Mouse (Mus musculus) thymus, postnatal 10 days (tissue): ENCODE data around the gene Dntt.
A peak's percentile ranks its signal among the peaks of the same experiment; 100 is the strongest.

Experiments
- DNase-seq, 2 experiments: peaks; one replicate each; pipeline ENCODE4 v3.0.0; 2021; ENCODE audit warnings: low spot score in 2 of 2

Dntt gene

DNA sequence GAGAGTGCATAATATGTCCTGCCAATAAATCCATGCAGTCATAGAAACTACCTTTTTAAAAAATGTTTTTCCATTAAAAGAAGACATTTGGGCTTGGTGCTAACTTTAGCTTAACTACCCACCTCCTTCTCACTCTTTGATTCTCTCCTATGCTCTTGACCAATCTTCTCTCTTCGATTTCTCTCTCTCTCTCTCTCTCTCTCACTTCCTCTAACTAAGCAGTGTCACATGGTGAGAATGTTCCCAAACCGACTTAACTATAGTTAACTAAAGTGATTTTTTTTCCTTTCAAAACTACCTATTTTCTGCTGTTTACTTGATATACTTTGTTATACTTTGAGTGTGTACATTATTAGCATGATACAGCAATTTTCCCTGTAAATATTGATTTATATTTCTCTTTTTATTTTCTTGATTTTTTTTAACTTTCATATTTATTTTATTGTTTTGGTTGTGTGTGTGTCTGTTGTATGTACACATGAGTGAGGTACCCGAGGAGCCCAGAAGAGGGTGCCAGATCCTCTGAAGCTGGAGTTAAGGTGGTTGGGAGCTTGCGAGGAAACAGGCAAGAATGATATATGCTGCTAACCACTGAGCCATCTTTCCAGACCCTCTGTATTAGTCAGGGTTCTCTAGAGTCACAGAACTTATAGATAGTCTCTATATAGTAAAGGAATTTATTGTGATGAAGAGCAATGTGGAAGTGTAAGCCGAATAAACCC lies 20.2 kb upstream of the Dntt start:
- no peak for DNase-seq

GRCm38 (mm10) chr19:41011676-41012075 lies 17.4 kb upstream of the Dntt start:
- DNase-seq, result no peak

DNA sequence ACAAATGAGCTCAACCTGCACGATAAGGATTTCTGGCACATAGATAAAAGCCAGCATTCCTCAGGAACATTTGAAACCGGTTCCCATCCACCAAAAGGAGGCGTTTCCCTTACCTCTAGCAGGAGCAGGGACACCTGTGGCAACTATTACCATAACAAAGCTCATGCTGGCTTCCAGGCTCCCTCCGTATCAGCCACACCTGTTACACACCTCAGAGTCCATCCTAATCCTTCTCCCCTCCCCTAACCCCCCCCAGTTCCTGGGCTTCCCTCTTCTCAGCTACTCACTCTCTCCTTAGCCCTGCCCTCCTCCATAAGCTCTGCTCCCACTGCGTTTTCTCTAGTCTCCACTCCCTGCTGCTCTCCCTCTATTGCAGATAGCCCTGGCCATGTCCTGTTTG lies 15.5 kb upstream of the Dntt start:
- DNase-seq, result no peak

DNA sequence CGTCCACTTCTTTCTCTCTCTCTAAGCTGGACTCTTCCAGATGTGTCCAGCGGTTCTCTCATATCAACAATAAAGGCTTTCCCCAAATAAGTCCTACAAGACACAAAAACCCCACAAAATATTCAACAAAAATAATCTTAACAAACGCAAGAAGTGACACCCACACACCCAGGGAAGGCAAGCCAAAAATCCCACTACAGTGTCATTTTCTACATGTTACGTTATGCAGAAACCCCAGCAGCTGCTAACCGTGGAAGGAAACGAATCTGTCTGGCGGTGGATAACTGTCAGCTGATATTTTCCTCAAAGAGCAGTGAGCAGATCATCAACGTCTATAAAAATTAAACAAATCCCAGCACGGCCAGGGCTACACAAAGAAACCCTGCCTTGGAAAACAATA lies 15.1 kb upstream of the Dntt start:
- DNase-seq, result peak in 1 of 2 experiments; percentile 22

DNA sequence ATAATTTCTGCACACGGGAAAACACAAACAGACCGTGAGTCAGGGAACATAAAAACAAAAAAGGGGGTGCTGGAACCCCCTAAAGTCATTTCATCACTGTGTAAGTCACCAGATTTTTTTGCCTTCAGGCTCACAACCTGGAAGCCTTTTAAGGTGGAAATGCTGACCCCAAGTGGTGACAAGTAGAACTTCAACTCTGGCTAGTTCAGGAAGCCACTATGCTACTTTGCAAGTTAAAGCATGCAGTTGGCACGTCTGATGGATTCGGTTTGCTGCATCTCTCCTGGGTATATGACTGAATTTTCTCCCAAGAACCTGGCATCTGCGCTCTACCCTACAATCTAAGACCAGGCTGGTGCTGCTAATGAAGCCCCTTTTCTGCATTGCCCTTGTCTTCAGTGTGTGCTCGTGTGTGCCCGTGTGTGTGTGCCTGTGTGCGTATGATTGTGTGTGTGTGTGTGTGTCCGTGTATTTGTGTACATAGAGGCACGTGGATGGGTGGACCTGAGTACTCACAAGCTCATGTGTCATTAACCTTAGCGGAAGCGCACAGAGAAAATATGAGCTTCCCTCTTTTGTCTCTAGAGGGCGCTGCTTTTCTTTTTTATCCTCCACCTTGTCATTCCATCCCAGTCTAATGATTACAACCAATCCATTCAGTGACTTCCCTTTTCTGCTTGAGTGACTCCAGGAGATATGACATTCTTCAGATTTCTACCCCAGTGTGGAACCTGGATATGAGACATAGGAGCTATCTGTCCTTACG lies 12.9 kb upstream of the Dntt start:
- peak; percentile 75 to 84 for DNase-seq

- peak in 1 of 2 experiments; percentile 57 for DNase-seq
Measured at GRCm38 (mm10) chr19:41019164-41019675, 9.9 kb upstream of the Dntt start.

DNA sequence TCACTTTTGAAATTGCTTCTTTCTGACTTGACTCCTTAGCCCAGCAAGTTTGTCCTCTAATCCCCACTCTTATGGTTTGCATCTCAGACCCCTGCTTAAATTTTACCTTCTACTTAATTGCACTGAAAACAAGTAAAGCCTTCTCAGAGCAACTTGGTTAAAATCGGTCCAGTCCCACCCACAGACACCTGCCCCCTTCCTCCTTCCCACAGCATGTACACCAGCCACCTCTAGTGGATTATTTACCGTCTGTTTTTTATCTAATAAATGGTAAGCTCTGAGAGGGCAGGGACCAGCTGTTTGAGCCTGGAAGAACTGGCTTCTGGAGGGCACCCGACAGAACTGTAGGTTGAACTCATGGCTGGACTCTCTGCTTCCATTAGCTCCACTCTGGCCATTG lies 8.5 kb upstream of the Dntt start:
- DNase-seq, result peak in 1 of 2 experiments; percentile 26

- peak; percentile 69 to 81 for DNase-seq
Measured at GRCm38 (mm10) chr19:41022244-41022643, 6.8 kb upstream of the Dntt start.

GRCm38 (mm10) chr19:41026551-41026950 lies 2.5 kb upstream of the Dntt start:
- peak; percentile 31 to 32 for DNase-seq

GRCm38 (mm10) chr19:41027024-41027423 lies 2.1 kb upstream of the Dntt start:
- peak; percentile 54 to 66 for DNase-seq

DNA sequence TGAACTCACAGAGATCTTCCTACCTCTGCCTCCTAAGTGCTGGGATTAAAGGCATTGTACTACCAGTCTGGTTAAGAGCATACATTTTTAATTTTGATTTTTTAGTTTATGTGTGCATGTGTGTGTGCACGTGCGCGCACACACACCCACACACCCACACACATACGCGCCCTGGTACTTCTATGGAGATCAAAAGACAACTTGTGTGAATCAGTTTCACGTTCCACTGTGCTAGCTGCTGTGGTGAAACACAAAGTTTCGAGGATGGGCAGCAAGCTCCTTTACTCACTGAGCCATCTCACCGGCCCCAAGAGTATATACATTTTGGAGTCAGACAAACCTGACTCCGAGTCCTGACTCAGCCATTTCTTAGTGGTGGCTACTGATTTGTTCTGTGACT lies 1.5 kb upstream of the Dntt start:
- peak; percentile 19 to 29 for DNase-seq

DNA sequence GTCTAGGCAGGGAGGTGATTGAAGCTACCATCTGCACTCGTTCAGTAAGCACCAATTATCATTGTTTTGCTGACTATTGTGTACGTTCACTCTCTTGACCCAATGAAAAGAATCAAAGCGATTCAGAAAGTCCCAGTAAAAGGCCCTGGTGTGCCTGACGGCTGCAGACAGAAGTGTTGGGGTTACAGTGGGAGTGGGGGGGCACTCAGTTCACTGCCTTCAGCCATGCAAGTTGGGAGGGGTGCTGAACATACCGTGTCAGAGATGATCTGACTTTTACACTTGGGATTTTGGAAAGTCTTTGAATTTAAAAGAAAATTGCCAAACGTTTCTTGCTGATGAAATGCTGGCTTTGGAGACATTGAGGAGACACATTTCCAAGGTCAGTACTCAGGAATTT lies 1.1 kb downstream of the Dntt start:
- DNase-seq, result peak in 1 of 2 experiments; percentile 66

DNA sequence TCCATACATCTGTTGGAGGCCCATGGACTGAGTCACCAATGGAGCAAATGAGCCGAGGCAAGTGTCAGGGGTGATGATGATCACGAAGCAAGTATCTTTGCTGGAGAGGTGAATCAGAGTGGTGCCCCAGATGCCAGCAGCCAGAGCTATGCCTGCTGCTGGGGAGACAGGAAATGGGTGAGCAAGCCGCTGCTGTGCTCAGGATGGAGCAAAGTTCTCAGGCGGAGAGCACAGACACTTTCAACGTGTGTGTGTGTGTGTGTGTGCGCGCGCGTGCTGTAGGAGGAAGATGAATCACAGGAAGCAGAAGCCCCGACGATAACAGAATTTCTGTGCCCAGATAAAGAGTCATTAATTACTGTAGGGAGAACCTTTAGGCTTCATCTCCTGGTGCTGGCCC lies 1.9 kb downstream of the Dntt start:
- DNase-seq, result peak; percentile 75 to 76

DNA sequence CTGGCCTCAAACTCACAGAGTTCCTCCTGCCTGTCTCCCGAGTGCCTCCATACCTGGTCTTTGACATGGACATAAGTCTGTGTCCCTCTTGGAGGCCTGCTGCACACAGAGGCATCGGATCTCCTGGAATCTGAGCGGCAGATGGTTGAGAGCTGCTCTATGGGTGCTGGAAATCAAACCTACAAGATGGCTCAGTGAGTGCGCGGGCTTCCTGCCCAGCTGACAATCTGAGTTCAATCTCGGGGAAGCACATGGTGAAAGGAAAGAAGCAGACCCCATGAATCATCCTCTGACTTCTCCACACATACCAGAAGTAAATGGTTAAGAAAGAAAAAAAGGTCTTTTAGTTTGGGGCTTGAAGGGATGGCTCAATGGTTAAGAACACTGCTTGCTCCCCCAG lies 2.8 kb downstream of the Dntt start:
- peak in 1 of 2 experiments; percentile 36 for DNase-seq

DNA sequence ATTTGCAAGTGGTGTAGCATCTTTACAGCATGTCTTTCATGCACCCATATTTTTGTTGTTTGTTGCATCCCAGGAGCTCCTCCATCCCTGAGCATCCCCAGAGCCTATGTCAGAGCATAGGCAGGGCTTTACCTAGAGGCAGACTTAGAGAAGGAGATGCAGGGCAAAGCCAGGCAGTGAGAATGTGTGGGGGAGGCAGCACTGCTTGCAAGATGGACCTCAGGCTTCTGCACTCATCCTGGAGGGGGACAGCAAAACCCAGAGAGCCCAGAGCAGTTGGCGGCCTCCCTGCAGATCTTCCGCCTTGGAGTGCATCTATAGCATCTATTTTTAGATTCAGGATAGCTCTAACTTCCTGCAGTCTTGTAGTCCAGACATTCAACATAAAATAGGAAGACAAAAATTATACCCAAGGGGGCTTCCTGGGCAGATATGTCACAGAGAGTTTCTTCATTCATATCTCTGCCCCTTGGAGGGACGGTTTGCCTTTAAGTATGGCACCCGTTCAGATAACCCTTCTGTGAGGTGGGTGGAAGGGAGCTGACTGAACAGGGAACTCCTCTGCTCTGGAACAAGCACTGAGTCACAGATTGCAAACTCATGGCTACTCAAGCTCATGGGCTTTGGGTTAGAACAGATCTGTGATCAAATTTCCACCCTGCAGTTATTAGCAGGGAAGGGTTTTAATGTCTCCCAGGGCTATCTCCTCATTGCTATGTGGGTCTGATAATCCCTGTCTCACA lies 6.9 kb downstream of the Dntt start:
- no peak for DNase-seq

- DNase-seq, result peak; percentile 79 to 80
Measured at GRCm38 (mm10) chr19:41039110-41039509, 10.0 kb downstream of the Dntt start.

GRCm38 (mm10) chr19:41045091-41045770 lies 16.2 kb downstream of the Dntt start:
- DNase-seq, result no peak

DNA sequence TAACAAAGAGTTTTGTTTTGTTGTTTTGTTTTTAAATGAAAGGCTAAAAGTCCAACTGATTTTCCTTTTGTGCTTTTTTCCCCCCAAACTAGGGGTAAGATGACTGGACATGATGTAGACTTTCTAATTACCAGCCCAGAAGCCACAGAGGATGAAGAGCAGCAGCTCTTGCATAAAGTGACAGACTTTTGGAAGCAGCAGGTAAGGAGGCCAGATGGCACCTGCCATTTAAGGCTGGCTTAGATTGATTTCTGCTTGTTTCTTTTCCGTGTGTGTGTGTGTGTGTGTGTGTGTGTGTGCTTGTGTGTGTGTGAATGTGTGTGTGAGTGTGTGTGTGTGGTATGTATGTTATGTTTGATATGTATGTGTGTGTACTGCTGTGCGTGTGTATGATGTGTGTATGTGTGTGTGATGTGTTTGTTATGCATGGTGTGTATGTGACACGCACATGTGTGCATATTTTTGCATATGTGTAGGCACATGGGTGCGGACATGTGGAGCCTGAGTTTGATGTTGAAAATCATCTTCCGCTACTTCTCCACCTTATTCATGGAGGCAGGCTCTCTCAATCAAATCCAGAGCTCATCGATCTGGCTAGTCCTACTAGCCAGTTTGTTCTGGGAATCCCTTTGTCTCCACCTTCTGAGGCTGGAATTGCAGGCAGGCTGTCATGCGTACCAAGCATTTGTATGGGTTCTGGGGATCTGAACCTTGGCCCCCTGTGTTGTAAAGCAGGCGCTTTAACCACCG lies 18.5 kb downstream of the Dntt start:
- DNase-seq, result no peak

DNA sequence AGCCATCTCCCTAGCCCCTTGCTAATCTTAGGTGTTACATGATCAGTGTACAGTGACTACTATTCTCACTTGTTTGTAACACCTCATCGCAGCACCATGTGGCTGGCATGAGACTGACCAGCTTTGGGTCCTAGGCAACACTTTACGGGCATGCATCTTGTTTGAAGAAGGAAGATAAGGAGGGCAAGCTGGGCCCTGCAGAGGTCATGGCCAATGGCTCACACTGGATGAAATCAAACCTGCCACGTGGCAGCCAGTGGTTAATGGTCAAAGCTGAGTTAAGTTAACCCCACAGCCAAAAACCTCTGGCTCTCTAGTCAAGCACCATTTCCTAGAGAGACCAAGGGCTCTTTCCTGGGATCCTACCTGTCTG lies 19.1 kb downstream of the Dntt start:
- DNase-seq, result no peak

- no peak for DNase-seq
Measured at GRCm38 (mm10) chr19:41051714-41052113, 22.6 kb downstream of the Dntt start.

- no peak for DNase-seq
Measured at GRCm38 (mm10) chr19:41052247-41052646, 23.2 kb downstream of the Dntt start.
